Mouse (Mus musculus) megakaryocyte, embryonic 14.5 days (primary cell): ENCODE measurements at regions not wholly inside any gene's neighbourhood (a gene's known extent, or its start where the extent isn't known, plus 50 kb on each side); places are given as distances from the start of the nearest gene placed in this dataset.

Experiments
- FLI1 ChIP-seq: IDR thresholded peaks from 2 replicates; pipeline ENCODE4 v1.6.1; 2012; ENCODE audit warnings: low read length, inconsistent platforms, mixed read lengths
- GATA1 ChIP-seq: IDR thresholded peaks from 3 replicates; pipeline ENCODE4 v1.6.1; 2012; ENCODE audit warnings: mixed read lengths, low read length, inconsistent platforms, borderline replicate concordance

- TF ChIP-seq GATA1, result no peak
- TF ChIP-seq FLI1, result no peak
These were observed 1185.4 kb upstream of the Zeb2 start for GRCm38 (mm10) chr2:46302627-46303026.
